Mouse (Mus musculus): ENCODE measurements around the gene Rfpl4. TPM values are rescaled to one million over a fixed set of nuclear protein-coding genes. Genes with fewer than 3 reads are reported as not detected.

Rfpl4 gene
- polyA plus RNA-seq, 1 experiment from 2014 or later, result not detected

Small RNA genes lying within 50 kb of the gene (microRNA-seq; reads per million reads assigned to microRNA genes)
- not detected for gene Gm26217 (ENCODE audit: insufficient number of aligned reads)

Other genes with a start within 250 kb of the Rfpl4 start
- gene Isoc2b, start 246.7 kb downstream of the Rfpl4 start, polyA plus RNA-seq (2014; fragmentation: Nextera tagmentation; extraction: Ambion mirVana), result 2.0 and 3.2 TPM in 2 replicates
- 0.69 and 0.75 TPM in 2 replicates for gene Isoc2a, start 239.8 kb downstream of the Rfpl4 start, polyA plus RNA-seq (2014; fragmentation: Nextera tagmentation; extraction: Ambion mirVana)
- gene Gm36210, start 210.4 kb downstream of the Rfpl4 start, polyA plus RNA-seq (2014; fragmentation: Nextera tagmentation; extraction: Ambion mirVana), result 0.56 and 0.59 TPM in 2 replicates
- 4.8 and 5.0 TPM in 2 replicates for gene Zfp628, start 201.7 kb downstream of the Rfpl4 start, polyA plus RNA-seq (2014; fragmentation: Nextera tagmentation; extraction: Ambion mirVana)
- gene Nat14, start 194.9 kb downstream of the Rfpl4 start, polyA plus RNA-seq (2014; fragmentation: Nextera tagmentation; extraction: Ambion mirVana), result 10.8 and 12.6 TPM in 2 replicates
- 0.79 and 0.91 TPM in 2 replicates for gene Ssc5d, start 191.2 kb downstream of the Rfpl4 start, polyA plus RNA-seq (2014; fragmentation: Nextera tagmentation; extraction: Ambion mirVana)
- gene Sbk2, start 152.5 kb downstream of the Rfpl4 start, polyA plus RNA-seq (2014; fragmentation: Nextera tagmentation; extraction: Ambion mirVana), result 0.33 TPM in 1 of 2 replicates, not detected in the other
- gene Sbk3, start 145.8 kb downstream of the Rfpl4 start, polyA plus RNA-seq (2014; fragmentation: Nextera tagmentation; extraction: Ambion mirVana), result 0.12 TPM in 1 of 2 replicates, not detected in the other
- 58.5 and 60.0 TPM in 2 replicates for gene Zfp579, start 120.8 kb downstream of the Rfpl4 start, polyA plus RNA-seq (2014; fragmentation: Nextera tagmentation; extraction: Ambion mirVana)
- gene Zfp524, start 102.5 kb downstream of the Rfpl4 start, polyA plus RNA-seq (2014; fragmentation: Nextera tagmentation; extraction: Ambion mirVana), result 9.5 and 11.1 TPM in 2 replicates
- gene Fiz1, start 102.3 kb downstream of the Rfpl4 start, polyA plus RNA-seq (2014; fragmentation: Nextera tagmentation; extraction: Ambion mirVana), result 67.0 and 68.3 TPM in 2 replicates
- 0.23 and 1.9 TPM in 2 replicates for gene Gm44973, start 101.5 kb downstream of the Rfpl4 start, polyA plus RNA-seq (2014; fragmentation: Nextera tagmentation; extraction: Ambion mirVana)
- gene Zfp865, start 96.6 kb downstream of the Rfpl4 start, polyA plus RNA-seq (2014; fragmentation: Nextera tagmentation; extraction: Ambion mirVana), result 6.7 and 7.3 TPM in 2 replicates
- gene Ccdc106, start 96.4 kb downstream of the Rfpl4 start, polyA plus RNA-seq (2014; fragmentation: Nextera tagmentation; extraction: Ambion mirVana), result 7.2 and 7.8 TPM in 2 replicates
- not detected in 2 replicates for gene 4632433K11Rik, start 82.8 kb downstream of the Rfpl4 start, polyA plus RNA-seq (2014; fragmentation: Nextera tagmentation; extraction: Ambion mirVana)
- gene Zfp784, start 78.5 kb downstream of the Rfpl4 start, polyA plus RNA-seq (2014; fragmentation: Nextera tagmentation; extraction: Ambion mirVana), result 3.9 and 4.8 TPM in 2 replicates
- 44.6 and 51.4 TPM in 2 replicates for gene Zfp580, start 65.4 kb downstream of the Rfpl4 start, polyA plus RNA-seq (2014; fragmentation: Nextera tagmentation; extraction: Ambion mirVana)
- gene U2af2, start 54.8 kb downstream of the Rfpl4 start, polyA plus RNA-seq (2014; fragmentation: Nextera tagmentation; extraction: Ambion mirVana), result 222 and 236 TPM in 2 replicates
- 70.1 and 75.0 TPM in 2 replicates for gene Epn1, start 36.7 kb downstream of the Rfpl4 start, polyA plus RNA-seq (2014; fragmentation: Nextera tagmentation; extraction: Ambion mirVana)
- 0.19 and 0.27 TPM in 2 replicates for gene Rasl2-9, start 9.0 kb upstream of the Rfpl4 start, polyA plus RNA-seq (2014; fragmentation: Nextera tagmentation; extraction: Ambion mirVana)
- gene Vmn1r55, start 32.7 kb upstream of the Rfpl4 start, polyA plus RNA-seq (2014; fragmentation: Nextera tagmentation; extraction: Ambion mirVana), result not detected in 2 replicates
- gene Vmn1r56, start 79.8 kb upstream of the Rfpl4 start, polyA plus RNA-seq (2014; fragmentation: Nextera tagmentation; extraction: Ambion mirVana), result not detected in 2 replicates
- gene Vmn1r57, start 101.5 kb upstream of the Rfpl4 start, polyA plus RNA-seq (2014; fragmentation: Nextera tagmentation; extraction: Ambion mirVana), result not detected in 2 replicates
- gene Gm5065, start 233.6 kb upstream of the Rfpl4 start, polyA plus RNA-seq (2014; fragmentation: Nextera tagmentation; extraction: Ambion mirVana), result not detected in 2 replicates
- gene Nlrp2, start 234.1 kb upstream of the Rfpl4 start, polyA plus RNA-seq (2014; fragmentation: Nextera tagmentation; extraction: Ambion mirVana), result not detected in 2 replicates

Data from forebrain, embryonic 11.5 days (tissue).